Mouse (Mus musculus): ENCODE measurements around the gene Pdhx. TPM values are rescaled to one million over a fixed set of nuclear protein-coding genes. Genes with fewer than 3 reads are reported as not detected.

The Pdhx gene
- 47.2 and 59.6 TPM in 2 replicates for total RNA-seq (2014; rRNA removed)
- 66.5 and 67.0 TPM in 2 replicates for polyA plus RNA-seq (2015; fragmentation: Nextera tagmentation; extraction: Ambion mirVana)

DNA sequence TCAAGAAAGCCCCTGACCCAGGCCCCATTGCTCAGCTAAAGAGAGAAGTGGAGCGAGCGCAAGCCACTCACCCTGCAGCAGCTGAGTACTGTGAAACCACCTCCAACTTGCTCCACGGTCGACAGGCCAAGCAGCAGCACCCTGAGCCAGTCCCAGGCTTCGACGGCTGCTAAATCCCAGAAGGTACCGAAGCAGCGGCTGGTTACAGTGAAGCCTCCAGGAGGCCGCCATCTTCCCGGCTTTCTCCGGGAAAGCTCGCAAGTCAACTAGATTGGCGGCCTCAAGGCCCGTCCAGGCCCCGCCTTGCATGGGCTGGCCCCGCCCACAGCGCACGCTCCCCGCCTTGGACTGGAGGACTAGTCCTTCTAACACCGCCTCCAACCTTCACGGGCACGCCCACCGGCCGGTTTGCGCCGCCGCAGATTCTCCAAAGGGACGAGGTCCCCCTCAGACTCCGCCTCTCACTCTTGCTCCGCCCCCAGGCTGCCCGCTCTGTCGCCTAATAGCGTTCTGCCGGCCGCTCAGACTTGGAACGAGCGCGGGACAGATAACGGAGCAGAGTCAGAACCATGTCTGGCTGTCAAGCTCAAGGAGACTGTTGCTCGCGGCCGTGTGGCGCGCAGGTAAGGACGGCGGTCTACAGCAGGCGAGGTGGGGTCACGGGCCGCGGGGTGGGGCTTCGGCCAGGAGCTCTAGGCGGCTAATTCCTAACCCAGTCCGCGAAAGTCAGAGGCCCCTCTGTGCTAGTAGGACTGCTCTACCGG is at the start of gene Pdhx, which contains the start of gene Apip:
Gene Pdhx, minus strand, starts transcription at position 295 of the 764 bp plus-strand sequence.
Gene Apip, plus strand, starts transcription at position 457 of the 764 bp plus-strand sequence.
- ATAC-seq (peak; percentile 100), DNase-seq (ENCODE audit: low spot score) (peak; percentile 100)
- Histone ChIP-seq H3K36me3 (ENCODE audit: insufficient read depth, low read length) (no peaks in the 10 kb centered on the region), H3K4me2 (ENCODE audit: low read depth, low read length) (peak within 1 kb of the TSS; percentile 57), H3K9me3 (ENCODE audit: low read length) (no peaks in the 10 kb centered on the region), H3K4me3 (ENCODE audit: low read length) (peak within 1 kb of the TSS; percentile 84), H3K27ac (peak within 1 kb of the TSS; percentile 91), H3K4me1 (ENCODE audit: insufficient read depth, low read length) (peaks cover 6% of the 10 kb centered on the region), H3K27me3 (ENCODE audit: insufficient read depth, low read length) (no peaks in the 10 kb centered on the region), H3K9ac (replicated peaks; ENCODE audit: low read length) (peak within 1 kb of the TSS; percentile 83)
- WGBS, result under 1% methylated on average over 55 of the region's 55 CpGs
- TF ChIP-seq CTCF (IDR thresholded peaks at IDR 0.05; ENCODE audit: low read depth), result peak; percentile 2; the same call in 1 of the 2 replicates

DNA sequence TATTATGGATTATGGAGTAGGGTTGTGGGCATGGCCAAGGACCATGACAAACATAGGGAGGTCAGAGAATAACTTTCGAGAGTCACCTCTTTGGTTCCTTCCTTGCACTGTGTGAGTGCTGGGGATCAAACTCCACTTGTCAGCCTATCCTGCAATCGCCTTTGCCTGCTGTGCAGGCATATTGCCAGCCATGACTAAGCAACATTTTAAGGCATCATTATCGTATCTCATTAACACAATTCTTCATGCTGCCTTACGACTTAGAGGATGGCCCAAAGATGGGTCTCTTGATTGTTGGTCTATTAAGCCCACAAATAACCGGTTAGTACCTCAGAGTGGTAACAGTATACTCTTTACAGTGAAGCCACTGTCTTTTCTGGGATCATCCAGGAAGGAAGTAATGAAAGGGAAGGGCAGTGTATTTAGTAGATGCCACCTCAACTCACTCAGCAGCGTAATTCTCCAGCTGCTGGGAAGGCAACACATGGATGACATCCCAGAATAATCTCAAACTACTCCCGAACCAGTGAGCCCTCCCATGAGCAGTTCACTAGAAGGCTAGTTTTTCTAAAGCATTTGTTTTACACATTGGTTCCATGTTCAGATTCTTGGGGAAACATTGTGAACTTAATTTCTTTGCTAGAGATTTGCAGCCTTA is 46.0 kb upstream of the Pdhx start:
- Histone ChIP-seq H3K4me1 (ENCODE audit: insufficient read depth, low read length) (no peaks in the 10 kb centered on the region), H3K4me3 (ENCODE audit: low read length) (no peak overlapping the region), H3K9me3 (ENCODE audit: low read length) (no peaks in the 10 kb centered on the region), H3K4me2 (ENCODE audit: low read depth, low read length) (no peak overlapping the region), H3K27me3 (ENCODE audit: insufficient read depth, low read length) (no peaks in the 10 kb centered on the region), H3K9ac (replicated peaks; ENCODE audit: low read length) (no peak overlapping the region), H3K27ac (no peak overlapping the region), H3K36me3 (ENCODE audit: insufficient read depth, low read length) (no peaks in the 10 kb centered on the region)
- ATAC-seq, result no peak
- no peak for DNase-seq (ENCODE audit: low spot score)
- TF ChIP-seq CTCF (IDR thresholded peaks at IDR 0.05; ENCODE audit: low read depth), result no peak
- WGBS, result 65% methylated on average over 7 of the region's 7 CpGs

DNA sequence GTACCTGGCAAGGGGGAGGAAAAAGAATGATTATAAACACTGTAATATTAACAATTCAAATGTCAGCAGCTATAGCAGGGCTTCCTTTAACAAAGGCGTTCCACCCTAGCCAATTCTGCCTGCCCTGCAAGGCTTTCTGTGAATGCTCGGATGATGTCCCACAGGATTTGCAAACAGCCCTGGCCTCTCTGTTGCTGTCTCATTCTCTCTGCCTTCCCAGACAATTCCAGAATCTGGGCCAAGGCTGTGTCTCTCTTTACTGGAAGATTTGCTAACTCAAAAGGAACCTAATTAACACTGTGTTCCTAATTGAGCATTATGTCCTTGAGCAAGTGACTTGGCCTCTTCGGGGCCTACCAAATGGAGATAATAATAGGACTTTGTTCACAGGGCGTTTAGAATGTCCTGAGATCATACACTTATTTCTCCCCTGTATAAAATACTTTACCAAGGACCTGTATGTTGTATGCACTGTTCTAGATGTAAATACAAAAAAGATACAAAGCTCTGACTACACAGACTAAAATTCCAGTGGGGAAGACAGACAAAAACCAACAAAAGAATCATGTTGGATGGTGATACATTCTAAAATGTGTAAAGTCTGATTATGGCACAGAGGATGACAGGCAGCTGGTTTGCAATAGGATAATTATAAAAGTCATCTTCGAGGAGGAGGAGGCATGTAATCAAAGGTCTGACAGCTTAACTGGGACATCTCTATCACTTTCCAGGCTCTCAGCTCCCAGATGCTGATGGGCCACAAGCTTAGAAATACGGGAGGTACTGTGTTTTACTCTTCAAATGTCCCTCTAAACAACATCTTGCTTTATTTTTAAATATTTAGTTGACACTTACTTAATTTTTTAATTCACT is 45.2 kb upstream of the Pdhx start:
- Histone ChIP-seq H3K4me3 (ENCODE audit: low read length) (no peak overlapping the region), H3K27me3 (ENCODE audit: insufficient read depth, low read length) (no peaks in the 10 kb centered on the region), H3K9me3 (ENCODE audit: low read length) (no peaks in the 10 kb centered on the region), H3K9ac (replicated peaks; ENCODE audit: low read length) (no peak overlapping the region), H3K4me1 (ENCODE audit: insufficient read depth, low read length) (no peaks in the 10 kb centered on the region), H3K27ac (no peak overlapping the region; the same call in 1 of the 2 replicates), H3K4me2 (ENCODE audit: low read depth, low read length) (no peak overlapping the region), H3K36me3 (ENCODE audit: insufficient read depth, low read length) (no peaks in the 10 kb centered on the region)
- 47% methylated on average over 6 of the region's 6 CpGs for WGBS
- peak; percentile 24; the same call in 1 of the 2 replicates for ATAC-seq
- DNase-seq (ENCODE audit: low spot score), result peak; percentile 35
- TF ChIP-seq CTCF (IDR thresholded peaks at IDR 0.05; ENCODE audit: low read depth), result no peak

DNA sequence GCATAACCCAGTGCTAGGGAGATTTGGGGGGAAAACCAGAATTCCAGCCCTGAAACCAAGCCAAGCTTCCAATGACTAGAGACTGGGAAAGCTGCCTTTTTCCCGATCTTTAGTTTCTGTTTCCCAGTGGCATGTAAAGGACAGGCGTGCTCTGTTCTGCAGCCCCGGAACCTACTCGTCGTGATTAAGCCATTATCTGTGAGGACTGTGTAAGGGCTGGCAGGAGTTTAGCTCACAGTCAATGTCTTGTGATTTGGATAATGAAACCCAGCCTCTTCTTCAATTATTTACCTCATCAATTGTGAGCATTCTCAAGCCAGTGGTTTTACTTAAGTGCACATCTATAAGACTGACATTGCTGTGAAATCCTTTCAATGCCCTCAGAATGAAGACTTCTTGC is 43.9 kb upstream of the Pdhx start:
- WGBS, result 62% methylated on average over 5 of the region's 5 CpGs
- no peak overlapping the region for H3K4me2 ChIP-seq (ENCODE audit: low read depth, low read length)
- H3K4me1 ChIP-seq (ENCODE audit: insufficient read depth, low read length), result no peaks in the 10 kb centered on the region
- H3K9ac ChIP-seq (replicated peaks; ENCODE audit: low read length), result no peak overlapping the region
- H3K9me3 ChIP-seq (ENCODE audit: low read length), result no peaks in the 10 kb centered on the region
- no peaks in the 10 kb centered on the region for H3K27me3 ChIP-seq (ENCODE audit: insufficient read depth, low read length)
- DNase-seq (ENCODE audit: low spot score), result no peak
- no peak overlapping the region for H3K4me3 ChIP-seq (ENCODE audit: low read length)
- no peak for TF ChIP-seq CTCF (IDR thresholded peaks at IDR 0.05; ENCODE audit: low read depth)
- no peak overlapping the region for H3K27ac ChIP-seq
- ATAC-seq, result no peak
- H3K36me3 ChIP-seq (ENCODE audit: insufficient read depth, low read length), result no peaks in the 10 kb centered on the region

DNA sequence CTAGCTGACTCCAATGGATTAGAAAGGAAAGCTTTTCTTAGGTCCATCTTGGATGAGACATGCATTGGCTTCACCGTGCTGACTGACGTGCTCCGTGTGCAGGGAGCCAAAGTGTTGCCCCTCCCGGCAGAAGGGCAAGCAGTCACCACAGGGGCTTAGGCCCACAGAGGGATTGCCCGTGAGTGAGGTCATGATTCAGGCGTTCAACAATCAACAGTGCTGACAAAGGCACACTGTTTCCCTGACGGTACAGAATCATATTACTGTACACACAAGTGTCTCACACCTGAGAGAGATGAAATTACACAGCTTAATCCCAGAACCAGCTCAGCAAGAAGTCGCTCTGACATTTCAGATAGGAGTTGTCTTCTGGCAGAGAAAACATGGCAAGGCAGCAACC is 38.4 kb upstream of the Pdhx start:
- H3K27ac ChIP-seq, result no peak overlapping the region
- no peaks in the 10 kb centered on the region for H3K9me3 ChIP-seq (ENCODE audit: low read length)
- no peak overlapping the region for H3K9ac ChIP-seq (replicated peaks; ENCODE audit: low read length)
- ATAC-seq, result no peak
- DNase-seq (ENCODE audit: low spot score), result no peak
- 49% methylated on average over 8 of the region's 8 CpGs for WGBS
- no peak overlapping the region for H3K4me3 ChIP-seq (ENCODE audit: low read length)
- no peak overlapping the region for H3K4me2 ChIP-seq (ENCODE audit: low read depth, low read length)
- no peaks in the 10 kb centered on the region for H3K4me1 ChIP-seq (ENCODE audit: insufficient read depth, low read length)
- no peak for TF ChIP-seq CTCF (IDR thresholded peaks at IDR 0.05; ENCODE audit: low read depth)
- no peaks in the 10 kb centered on the region for H3K36me3 ChIP-seq (ENCODE audit: insufficient read depth, low read length)
- no peaks in the 10 kb centered on the region for H3K27me3 ChIP-seq (ENCODE audit: insufficient read depth, low read length)

DNA sequence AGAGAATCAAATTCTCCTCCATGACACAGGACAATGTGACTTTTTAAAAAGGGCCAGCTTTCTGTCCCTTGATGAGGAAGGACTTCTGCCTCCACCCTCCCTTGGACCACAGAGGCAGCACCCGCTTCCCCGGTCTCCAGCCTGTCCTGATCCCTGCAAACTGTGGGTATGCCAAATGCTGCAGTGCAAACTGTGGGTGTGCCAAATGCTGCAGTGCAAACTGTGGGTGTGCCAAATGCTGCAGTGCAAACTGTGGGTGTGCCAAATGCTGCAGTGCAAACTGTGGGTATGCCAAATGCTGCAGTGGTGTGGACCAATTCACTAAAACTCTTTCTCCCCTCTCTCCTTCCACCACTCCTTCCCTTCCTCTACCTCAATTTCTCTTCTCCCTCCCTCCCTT is 32.9 kb upstream of the Pdhx start:
- Histone ChIP-seq H3K4me1 (ENCODE audit: insufficient read depth, low read length) (no peaks in the 10 kb centered on the region), H3K9me3 (ENCODE audit: low read length) (no peaks in the 10 kb centered on the region), H3K27me3 (ENCODE audit: insufficient read depth, low read length) (no peaks in the 10 kb centered on the region), H3K4me2 (ENCODE audit: low read depth, low read length) (no peak overlapping the region), H3K36me3 (ENCODE audit: insufficient read depth, low read length) (no peaks in the 10 kb centered on the region), H3K27ac (no peak overlapping the region), H3K9ac (replicated peaks; ENCODE audit: low read length) (no peak overlapping the region), H3K4me3 (ENCODE audit: low read length) (no peak overlapping the region)
- ATAC-seq, result no peak
- TF ChIP-seq CTCF (IDR thresholded peaks at IDR 0.05; ENCODE audit: low read depth), result no peak
- DNase-seq (ENCODE audit: low spot score), result no peak
- WGBS, result 60% methylated on average over 2 of the region's 2 CpGs

Measured in hindbrain, postnatal 0 days (tissue).